Mouse (Mus musculus): ENCODE measurements around the gene Ciita. TPM values are rescaled to one million over a fixed set of nuclear protein-coding genes. Genes with fewer than 3 reads are reported as not detected.

Gene Ciita
- total RNA-seq (2014; rRNA removed) (not detected in 2 replicates), polyA plus RNA-seq (2015; fragmentation: Nextera tagmentation; extraction: Ambion mirVana) (0.06 and 0.10 TPM in 2 replicates)

GRCm38 (mm10) chr16:10479857-10480256 is at the start of gene Ciita:
Gene Ciita, plus strand, starts transcription at chr16:10480059.
- H3K36me3 ChIP-seq (ENCODE audit: insufficient read depth), result no peaks in the 10 kb centered on the region
- H3K27me3 ChIP-seq (ENCODE audit: insufficient read depth, low read length), result no peaks in the 10 kb centered on the region
- no peak for DNase-seq
- no peak for ATAC-seq
- WGBS, result 75% methylated on average over 5 of the region's 5 CpGs
- no peak within 1 kb of the TSS for H3K9ac ChIP-seq
- no peak within 1 kb of the TSS for H3K4me3 ChIP-seq (ENCODE audit: low read depth, low read length)
- H3K27ac ChIP-seq (ENCODE audit: low read depth, low read length), result no peak within 1 kb of the TSS
- no peak for TF ChIP-seq CTCF (IDR thresholded peaks at IDR 0.05; ENCODE audit: low read depth)
- no peak within 1 kb of the TSS for H3K4me2 ChIP-seq (ENCODE audit: low read depth)
- H3K9me3 ChIP-seq (ENCODE audit: low read length), result no peaks in the 10 kb centered on the region
- H3K4me1 ChIP-seq (ENCODE audit: insufficient read depth), result no peaks in the 10 kb centered on the region

- H3K4me3 ChIP-seq (ENCODE audit: low read depth, low read length), result no peak overlapping the region
- no peak overlapping the region for H3K27ac ChIP-seq (ENCODE audit: low read depth, low read length)
- no peaks in the 10 kb centered on the region for H3K4me1 ChIP-seq (ENCODE audit: insufficient read depth)
- 82% methylated on average over 1 of the region's 1 CpGs for WGBS
- ATAC-seq, result no peak
- no peak for DNase-seq
- no peak overlapping the region for H3K4me2 ChIP-seq (ENCODE audit: low read depth)
- TF ChIP-seq CTCF (IDR thresholded peaks at IDR 0.05; ENCODE audit: low read depth), result no peak
- H3K36me3 ChIP-seq (ENCODE audit: insufficient read depth), result peaks cover 8% of the 10 kb centered on the region
- no peak overlapping the region for H3K9ac ChIP-seq
- no peaks in the 10 kb centered on the region for H3K27me3 ChIP-seq (ENCODE audit: insufficient read depth, low read length)
- no peaks in the 10 kb centered on the region for H3K9me3 ChIP-seq (ENCODE audit: low read length)
Measured at GRCm38 (mm10) chr16:10431911-10432310, 47.9 kb upstream of the Ciita start.

- Histone ChIP-seq H3K4me2 (ENCODE audit: low read depth) (no peak overlapping the region), H3K27ac (ENCODE audit: low read depth, low read length) (no peak overlapping the region), H3K9me3 (ENCODE audit: low read length) (no peaks in the 10 kb centered on the region), H3K4me3 (ENCODE audit: low read depth, low read length) (no peak overlapping the region), H3K9ac (no peak overlapping the region), H3K36me3 (ENCODE audit: insufficient read depth) (peaks cover 4% of the 10 kb centered on the region), H3K27me3 (ENCODE audit: insufficient read depth, low read length) (no peaks in the 10 kb centered on the region), H3K4me1 (ENCODE audit: insufficient read depth) (no peaks in the 10 kb centered on the region)
- TF ChIP-seq CTCF (IDR thresholded peaks at IDR 0.05; ENCODE audit: low read depth), result no peak
- ATAC-seq (no peak), DNase-seq (no peak)
- WGBS, result 88% methylated on average over 4 of the region's 4 CpGs
Measured at GRCm38 (mm10) chr16:10432387-10432786, 47.5 kb upstream of the Ciita start.

GRCm38 (mm10) chr16:10433344-10433743 is 46.5 kb upstream of the Ciita start:
- Histone ChIP-seq H3K27me3 (ENCODE audit: insufficient read depth, low read length) (no peaks in the 10 kb centered on the region), H3K9me3 (ENCODE audit: low read length) (no peaks in the 10 kb centered on the region), H3K4me2 (ENCODE audit: low read depth) (no peak overlapping the region), H3K36me3 (ENCODE audit: insufficient read depth) (peaks cover 3% of the 10 kb centered on the region; the same call in 1 of the 2 replicates), H3K27ac (ENCODE audit: low read depth, low read length) (no peak overlapping the region), H3K4me1 (ENCODE audit: insufficient read depth) (no peaks in the 10 kb centered on the region), H3K9ac (no peak overlapping the region), H3K4me3 (ENCODE audit: low read depth, low read length) (no peak overlapping the region)
- WGBS, result 86% methylated on average over 5 of the region's 5 CpGs
- ATAC-seq (no peak), DNase-seq (no peak)
- no peak for TF ChIP-seq CTCF (IDR thresholded peaks at IDR 0.05; ENCODE audit: low read depth)

- no peak for TF ChIP-seq CTCF (IDR thresholded peaks at IDR 0.05; ENCODE audit: low read depth)
- DNase-seq (no peak), ATAC-seq (no peak)
- Histone ChIP-seq H3K36me3 (ENCODE audit: insufficient read depth) (peaks cover 5% of the 10 kb centered on the region; the same call in 1 of the 2 replicates), H3K4me1 (ENCODE audit: insufficient read depth) (no peaks in the 10 kb centered on the region), H3K4me3 (ENCODE audit: low read depth, low read length) (no peak overlapping the region), H3K27ac (ENCODE audit: low read depth, low read length) (no peak overlapping the region), H3K4me2 (ENCODE audit: low read depth) (no peak overlapping the region), H3K27me3 (ENCODE audit: insufficient read depth, low read length) (no peaks in the 10 kb centered on the region), H3K9ac (no peak overlapping the region), H3K9me3 (ENCODE audit: low read length) (no peaks in the 10 kb centered on the region)
- 88% methylated on average over 6 of the region's 6 CpGs for WGBS
Measured at GRCm38 (mm10) chr16:10436166-10436565, 43.7 kb upstream of the Ciita start.

GRCm38 (mm10) chr16:10438055-10438454 is 41.8 kb upstream of the Ciita start:
- peaks cover 2% of the 10 kb centered on the region; the same call in 1 of the 2 replicates for H3K36me3 ChIP-seq (ENCODE audit: insufficient read depth)
- H3K9me3 ChIP-seq (ENCODE audit: low read length), result no peaks in the 10 kb centered on the region
- ATAC-seq (no peak), DNase-seq (no peak)
- H3K4me3 ChIP-seq (ENCODE audit: low read depth, low read length), result no peak overlapping the region
- no peaks in the 10 kb centered on the region for H3K27me3 ChIP-seq (ENCODE audit: insufficient read depth, low read length)
- no peak overlapping the region for H3K4me2 ChIP-seq (ENCODE audit: low read depth)
- no peak overlapping the region for H3K9ac ChIP-seq
- no peak for TF ChIP-seq CTCF (IDR thresholded peaks at IDR 0.05; ENCODE audit: low read depth)
- no peaks in the 10 kb centered on the region for H3K4me1 ChIP-seq (ENCODE audit: insufficient read depth)
- 63% methylated on average over 5 of the region's 5 CpGs for WGBS
- H3K27ac ChIP-seq (ENCODE audit: low read depth, low read length), result no peak overlapping the region

GRCm38 (mm10) chr16:10441328-10441727 is 38.5 kb upstream of the Ciita start:
- Histone ChIP-seq H3K27ac (ENCODE audit: low read depth, low read length) (no peak overlapping the region), H3K27me3 (ENCODE audit: insufficient read depth, low read length) (no peaks in the 10 kb centered on the region), H3K9me3 (ENCODE audit: low read length) (no peaks in the 10 kb centered on the region), H3K4me2 (ENCODE audit: low read depth) (no peak overlapping the region), H3K4me1 (ENCODE audit: insufficient read depth) (peaks cover 9% of the 10 kb centered on the region), H3K4me3 (ENCODE audit: low read depth, low read length) (no peak overlapping the region), H3K9ac (no peak overlapping the region), H3K36me3 (ENCODE audit: insufficient read depth) (peaks cover 2% of the 10 kb centered on the region; the same call in 1 of the 2 replicates)
- TF ChIP-seq CTCF (IDR thresholded peaks at IDR 0.05; ENCODE audit: low read depth), result no peak
- no peak for DNase-seq
- WGBS, result 90% methylated on average over 6 of the region's 6 CpGs
- no peak for ATAC-seq
